Mouse (Mus musculus): ENCODE results near the gene Klhl11. TPM values are rescaled to one million over a fixed set of nuclear protein-coding genes. Genes with fewer than 3 reads are reported as not detected.

The Klhl11 gene
- polyA plus RNA-seq, 1 experiment = 20.9 TPM

- peak; percentile 96 for TF ChIP-seq POLR2A (IDR thresholded peaks at IDR 0.05; ENCODE audit: low read depth, low read length)
- no peak for TF ChIP-seq CTCF (IDR thresholded peaks at IDR 0.05; ENCODE audit: borderline replicate concordance, insufficient read depth, low read length)
- Histone ChIP-seq H3K4me3 (ENCODE audit: insufficient read depth, low read length) (peak overlapping the region; percentile 66), H3K4me1 (ENCODE audit: control insufficient read depth, insufficient read depth, low read length) (peaks cover 5% of the 10 kb centered on the region; the same call in 1 of the 2 replicates), H3K27ac (ENCODE audit: insufficient read depth, low read length) (no peak overlapping the region)
Observed at GRCm38 (mm10) chr11:100440691-100441522, 31.6 kb downstream of the Klhl11 start.

- Histone ChIP-seq H3K4me3 (ENCODE audit: insufficient read depth, low read length) (no peak overlapping the region), H3K27ac (ENCODE audit: insufficient read depth, low read length) (no peak overlapping the region), H3K4me1 (ENCODE audit: control insufficient read depth, insufficient read depth, low read length) (peaks cover 5% of the 10 kb centered on the region; the same call in 1 of the 2 replicates)
- TF ChIP-seq POLR2A (IDR thresholded peaks at IDR 0.05; ENCODE audit: low read depth, low read length) (no peak), CTCF (IDR thresholded peaks at IDR 0.05; ENCODE audit: borderline replicate concordance, insufficient read depth, low read length) (no peak)
Observed at GRCm38 (mm10) chr11:100437901-100438300, 34.6 kb downstream of the Klhl11 start.

GRCm38 (mm10) chr11:100435678-100436246 is 36.8 kb downstream of the Klhl11 start:
- Histone ChIP-seq H3K4me1 (ENCODE audit: control insufficient read depth, insufficient read depth, low read length) (peaks cover 5% of the 10 kb centered on the region; the same call in 1 of the 2 replicates), H3K4me3 (ENCODE audit: insufficient read depth, low read length) (no peak overlapping the region), H3K27ac (ENCODE audit: insufficient read depth, low read length) (no peak overlapping the region)
- no peak for TF ChIP-seq POLR2A (IDR thresholded peaks at IDR 0.05; ENCODE audit: low read depth, low read length)
- TF ChIP-seq CTCF (IDR thresholded peaks at IDR 0.05; ENCODE audit: borderline replicate concordance, insufficient read depth, low read length) = no peak

GRCm38 (mm10) chr11:100432002-100432401 is 40.5 kb downstream of the Klhl11 start:
- TF ChIP-seq CTCF (IDR thresholded peaks at IDR 0.05; ENCODE audit: borderline replicate concordance, insufficient read depth, low read length) (no peak), POLR2A (IDR thresholded peaks at IDR 0.05; ENCODE audit: low read depth, low read length) (no peak)
- H3K4me3 ChIP-seq (ENCODE audit: insufficient read depth, low read length) = no peak overlapping the region
- no peaks in the 10 kb centered on the region for H3K4me1 ChIP-seq (ENCODE audit: control insufficient read depth, insufficient read depth, low read length)
- H3K27ac ChIP-seq (ENCODE audit: insufficient read depth, low read length) = no peak overlapping the region

GRCm38 (mm10) chr11:100430052-100430451 is 42.5 kb downstream of the Klhl11 start:
- Histone ChIP-seq H3K27ac (ENCODE audit: insufficient read depth, low read length) (no peak overlapping the region), H3K4me3 (ENCODE audit: insufficient read depth, low read length) (no peak overlapping the region), H3K4me1 (ENCODE audit: control insufficient read depth, insufficient read depth, low read length) (no peaks in the 10 kb centered on the region)
- TF ChIP-seq POLR2A (IDR thresholded peaks at IDR 0.05; ENCODE audit: low read depth, low read length) = no peak
- TF ChIP-seq CTCF (IDR thresholded peaks at IDR 0.05; ENCODE audit: borderline replicate concordance, insufficient read depth, low read length) = no peak

DNA sequence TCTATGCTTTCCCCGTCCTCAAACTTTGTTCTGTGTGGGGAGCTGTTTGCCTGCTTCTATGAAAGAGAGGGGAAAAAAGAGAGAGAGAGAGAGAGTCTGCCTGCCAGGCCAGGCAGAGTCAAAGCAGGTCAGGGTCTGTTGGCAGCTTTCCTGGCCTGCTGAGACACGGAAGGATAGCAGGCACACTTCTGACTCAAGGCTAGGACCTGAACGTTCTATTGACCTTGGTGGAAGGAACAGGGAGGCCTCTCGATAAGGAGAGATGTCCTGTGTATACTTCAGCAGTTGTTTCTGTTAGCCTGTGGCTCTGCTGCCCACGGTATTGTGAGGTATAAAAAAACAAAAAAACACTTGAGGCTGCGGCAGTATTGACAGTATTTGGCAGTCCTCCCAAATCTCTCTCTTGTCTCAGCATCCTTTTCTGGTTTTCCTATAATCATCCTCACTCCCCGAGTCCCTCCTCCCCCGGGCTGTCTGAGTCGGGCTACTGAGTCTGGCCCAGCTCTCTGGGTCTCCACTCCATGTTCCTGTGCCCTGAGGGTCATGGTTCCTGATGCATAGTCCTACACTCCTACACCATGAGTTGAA is 43.8 kb downstream of the Klhl11 start:
- no peak for TF ChIP-seq CTCF (IDR thresholded peaks at IDR 0.05; ENCODE audit: borderline replicate concordance, insufficient read depth, low read length)
- TF ChIP-seq POLR2A (IDR thresholded peaks at IDR 0.05; ENCODE audit: low read depth, low read length) = no peak
- Histone ChIP-seq H3K4me3 (ENCODE audit: insufficient read depth, low read length) (no peak overlapping the region), H3K4me1 (ENCODE audit: control insufficient read depth, insufficient read depth, low read length) (no peaks in the 10 kb centered on the region), H3K27ac (ENCODE audit: insufficient read depth, low read length) (no peak overlapping the region)

DNA sequence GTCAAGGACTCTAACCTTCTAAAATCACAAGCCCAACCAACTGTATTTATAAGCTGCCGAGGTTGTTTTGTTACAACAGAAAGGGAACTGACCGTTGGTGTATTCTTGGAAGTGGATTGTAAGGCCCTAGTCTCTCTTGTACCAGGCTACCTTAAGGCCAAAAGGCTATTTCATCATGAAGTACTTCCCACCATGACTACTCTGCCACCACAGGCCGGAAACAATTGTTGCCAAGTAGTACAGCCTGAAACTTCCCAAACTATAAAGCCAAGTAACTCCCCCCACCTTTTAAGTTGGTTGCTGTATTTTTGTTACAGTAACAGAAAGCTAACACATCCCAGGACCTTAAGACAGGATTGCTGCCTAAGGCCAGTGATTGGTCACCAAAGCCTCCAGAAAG is 45.7 kb downstream of the Klhl11 start:
- TF ChIP-seq POLR2A (IDR thresholded peaks at IDR 0.05; ENCODE audit: low read depth, low read length) (no peak), CTCF (IDR thresholded peaks at IDR 0.05; ENCODE audit: borderline replicate concordance, insufficient read depth, low read length) (no peak)
- H3K4me3 ChIP-seq (ENCODE audit: insufficient read depth, low read length) = no peak overlapping the region

GRCm38 (mm10) chr11:100425851-100426250 is 46.7 kb downstream of the Klhl11 start:
- no peak overlapping the region for H3K27ac ChIP-seq (ENCODE audit: insufficient read depth, low read length)
- TF ChIP-seq POLR2A (IDR thresholded peaks at IDR 0.05; ENCODE audit: low read depth, low read length) (no peak), CTCF (IDR thresholded peaks at IDR 0.05; ENCODE audit: borderline replicate concordance, insufficient read depth, low read length) (peak; percentile 81; the same call in 1 of the 2 replicates)
- no peak overlapping the region for H3K4me3 ChIP-seq (ENCODE audit: insufficient read depth, low read length)
- no peaks in the 10 kb centered on the region for H3K4me1 ChIP-seq (ENCODE audit: control insufficient read depth, insufficient read depth, low read length)

More for the DNA sequence above, 45.7 kb downstream of the Klhl11 start:
- H3K4me1 ChIP-seq (ENCODE audit: control insufficient read depth, insufficient read depth, low read length) = no peaks in the 10 kb centered on the region
- no peak overlapping the region for H3K27ac ChIP-seq (ENCODE audit: insufficient read depth, low read length)

DNA sequence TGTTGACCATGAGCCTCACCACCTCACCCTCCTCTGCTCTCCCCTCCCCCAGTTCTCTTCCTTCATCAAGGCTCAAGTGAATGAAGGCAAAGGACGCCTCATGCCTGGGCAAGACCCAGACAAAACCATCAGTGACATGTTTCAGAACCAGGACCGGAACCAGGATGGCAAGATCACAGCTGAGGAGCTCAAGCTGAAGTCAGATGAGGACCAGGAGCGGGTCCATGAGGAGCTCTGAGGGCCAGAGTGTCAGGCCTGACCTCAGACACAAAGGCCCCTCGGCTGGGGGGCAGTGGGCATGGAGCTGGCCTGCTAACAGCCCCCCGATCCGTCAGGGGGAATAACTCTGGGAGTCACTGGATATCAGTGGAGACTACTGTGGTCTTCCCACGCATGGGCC is 48.7 kb downstream of the Klhl11 start:
- no peak for TF ChIP-seq CTCF (IDR thresholded peaks at IDR 0.05; ENCODE audit: borderline replicate concordance, insufficient read depth, low read length)
- no peak for TF ChIP-seq POLR2A (IDR thresholded peaks at IDR 0.05; ENCODE audit: low read depth, low read length)
- peak overlapping the region; percentile 16; the same call in 1 of the 2 replicates for H3K27ac ChIP-seq (ENCODE audit: insufficient read depth, low read length)
- no peaks in the 10 kb centered on the region for H3K4me1 ChIP-seq (ENCODE audit: control insufficient read depth, insufficient read depth, low read length)
- no peak overlapping the region for H3K4me3 ChIP-seq (ENCODE audit: insufficient read depth, low read length)

All from embryonic fibroblast, embryonic 13.5 days (primary cell).